Mouse (Mus musculus) heart, adult 2 months (tissue): ENCODE results near the gene Fchsd2.

Experiments
- CTCF ChIP-seq: fragments of 200-600 bp; IDR thresholded peaks from 2 replicates; pipeline ENCODE4 v1.8.1; 2022; ENCODE audit warnings: antibody characterized with exemption, mild to moderate bottlenecking, moderate library complexity
- POLR2A ChIP-seq: fragments of 200-500 bp; IDR thresholded peaks from 2 replicates; pipeline ENCODE4 v1.6.1; 2011; ENCODE audit warnings: mild to moderate bottlenecking, low read depth, low read length, control low read depth; ENCODE audit not compliant: insufficient read depth

GRCm38 (mm10) chr7:101291211-101291610 lies 198.5 kb downstream of the Fchsd2 start:
- TF ChIP-seq POLR2A (no peak), CTCF (no peak)
